Mouse (Mus musculus): Measurements from ENCODE around the gene Il12rb1.
"Not testable (repeated sequence)": the region's sequence is repeated elsewhere in the genome, so short reads cannot be mapped to it uniquely, and the experiment has no call there.

Il12rb1 gene

GRCm38 (mm10) chr8:70800648-70801047, 7.6 kb upstream of the Il12rb1 start:
- no peak for DNase-seq (ENCODE audit: low spot score)

GRCm38 (mm10) chr8:70801156-70801555, 7.1 kb upstream of the Il12rb1 start:
- no peak for DNase-seq (ENCODE audit: low spot score)

DNA sequence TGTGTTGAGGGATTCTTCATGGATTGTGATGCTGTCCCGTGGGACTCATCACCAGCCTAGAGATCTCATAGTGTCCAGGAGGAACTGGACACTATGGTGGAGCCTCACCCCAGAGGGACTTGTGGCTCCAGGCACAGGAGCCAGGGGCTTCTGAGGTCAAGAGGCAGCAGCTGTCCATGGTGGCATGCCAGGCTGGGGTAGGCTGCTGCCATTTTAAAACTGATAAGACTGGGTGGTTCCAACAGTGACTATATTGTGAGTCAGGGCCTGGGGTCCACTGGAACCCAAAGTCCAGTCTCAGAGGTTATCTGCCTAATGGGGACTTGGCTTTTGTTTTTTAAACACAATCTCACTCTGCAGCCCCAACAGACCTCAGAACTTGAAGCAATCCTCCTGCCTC, 6.4 kb upstream of the Il12rb1 start:
- DNase-seq (ENCODE audit: low spot score): no peak

DNA sequence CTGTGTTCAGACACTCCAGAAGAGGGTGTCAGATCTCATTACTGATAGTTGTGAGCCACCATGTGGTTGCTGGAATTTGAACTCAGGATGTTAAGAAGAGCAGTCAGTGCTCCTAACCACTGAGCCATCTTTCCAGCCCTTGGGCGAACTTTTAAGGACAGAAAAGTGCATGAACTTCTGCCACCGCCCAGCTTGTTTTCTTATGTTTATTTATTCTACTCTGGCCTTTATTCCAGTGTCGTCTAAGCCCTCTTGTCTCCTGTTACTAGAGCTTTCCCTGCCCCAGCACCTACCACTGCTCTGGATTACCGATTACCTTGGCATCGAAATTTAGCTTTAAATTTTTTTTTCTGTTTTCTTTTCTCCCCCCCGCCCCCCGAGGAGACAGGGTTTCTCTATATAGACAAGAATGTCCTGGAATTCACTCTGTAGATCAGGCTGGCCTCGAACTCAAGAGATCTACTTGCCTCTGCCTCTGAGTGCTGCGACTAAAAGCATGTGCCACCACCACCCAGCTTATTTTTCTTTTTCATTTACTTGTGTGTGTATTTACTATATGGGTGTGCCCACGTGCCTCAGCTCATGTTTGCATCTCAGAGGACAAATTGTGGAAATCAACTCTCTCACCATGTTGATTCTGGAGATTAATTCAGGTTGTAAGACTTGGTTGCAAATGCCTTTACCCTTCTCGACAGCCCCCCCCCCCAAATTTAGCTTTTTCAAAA, 5.3 kb upstream of the Il12rb1 start:
- no peak for DNase-seq (ENCODE audit: low spot score)

- peak; percentile 72 for DNase-seq (ENCODE audit: low spot score)
These were observed 4.3 kb upstream of the Il12rb1 start for GRCm38 (mm10) chr8:70803761-70804480.

DNA sequence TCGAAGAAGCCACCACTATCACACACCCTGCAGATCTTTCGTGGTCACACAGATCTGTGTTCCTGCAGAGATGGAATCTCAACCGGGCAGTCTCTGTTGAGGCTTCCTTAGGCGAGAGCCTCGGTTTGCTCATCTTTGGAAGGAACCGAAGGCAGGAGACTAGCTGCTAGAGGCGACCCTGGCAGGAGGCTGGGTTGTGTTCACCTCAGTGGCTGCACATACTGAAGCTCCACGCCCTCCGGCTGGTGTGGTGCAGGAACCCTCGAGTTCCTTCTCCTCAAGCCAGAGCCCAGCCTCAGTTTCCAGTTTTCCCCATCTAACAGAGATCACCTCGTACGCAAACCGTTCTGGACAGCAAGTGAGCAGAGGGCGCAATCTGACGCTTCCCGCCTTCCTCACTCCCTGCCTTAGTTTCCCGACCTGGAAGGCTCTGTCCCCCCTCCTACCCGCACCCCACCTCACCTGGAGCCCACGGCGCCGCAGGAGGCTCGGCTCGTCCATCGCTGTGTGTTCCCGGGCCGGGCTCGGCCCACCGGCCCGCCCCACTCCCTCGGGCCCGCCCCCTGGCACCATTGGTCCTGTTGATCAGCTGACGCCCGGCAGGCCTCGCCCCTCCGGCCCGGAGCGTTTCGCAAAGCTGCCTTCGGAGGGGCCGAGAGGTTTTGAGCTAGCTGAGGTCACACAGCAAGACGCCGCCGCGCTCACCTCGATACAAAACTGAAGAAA, 3.6 kb upstream of the Il12rb1 start, which contains the start of gene Mast3:
Gene Mast3 (minus strand): TSS at position 574 of the 726 bp plus-strand sequence.
- DNase-seq (ENCODE audit: low spot score): peak; percentile 93

GRCm38 (mm10) chr8:70806541-70806940, 1.7 kb upstream of the Il12rb1 start:
- DNase-seq (ENCODE audit: low spot score): no peak

DNA sequence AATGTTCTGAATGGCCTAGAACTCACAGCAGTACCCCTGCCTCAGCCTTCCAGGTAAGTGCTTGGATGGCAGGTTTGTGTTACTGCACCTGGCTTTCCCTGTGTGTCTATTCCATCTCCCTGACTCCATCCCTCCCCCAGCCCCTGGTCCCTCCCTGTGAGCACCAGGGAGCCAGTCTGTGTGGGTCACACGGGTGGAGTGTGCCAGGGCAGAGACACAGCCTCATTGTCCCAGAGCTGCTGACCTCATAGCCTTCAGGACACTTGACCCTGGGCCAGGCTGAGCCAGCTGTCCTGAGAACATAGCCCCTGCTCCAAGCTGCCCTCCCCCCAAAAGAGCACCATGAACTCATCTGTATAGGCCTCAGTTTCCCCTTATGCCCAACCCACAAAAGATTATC, 945 bp upstream of the Il12rb1 start:
- no peak for DNase-seq (ENCODE audit: low spot score)

- DNase-seq (ENCODE audit: low spot score): no peak
These were observed 879 bp downstream of the Il12rb1 start for GRCm38 (mm10) chr8:70808955-70809701.

GRCm38 (mm10) chr8:70810962-70811680, 2.9 kb downstream of the Il12rb1 start:
- DNase-seq (ENCODE audit: low spot score): no peak

DNA sequence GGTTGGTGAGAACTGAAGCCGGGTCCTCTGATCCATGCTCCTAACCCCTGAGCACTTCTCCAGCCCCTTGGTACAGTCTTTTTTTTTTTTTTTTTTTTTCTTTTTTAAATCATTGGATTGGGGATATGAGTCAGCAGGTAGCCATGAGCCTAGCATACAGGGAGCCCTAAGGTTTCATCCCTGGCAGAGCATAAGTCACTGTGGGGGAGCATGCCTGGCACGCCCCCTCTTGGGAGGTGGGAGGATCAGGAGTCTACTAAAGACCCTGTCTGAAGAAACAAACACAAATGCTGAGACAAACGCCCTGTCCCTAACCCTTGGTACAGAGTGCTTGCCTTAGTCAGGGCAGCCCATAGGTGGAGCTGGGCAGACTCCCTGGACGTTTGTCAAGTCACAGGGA, 3.8 kb downstream of the Il12rb1 start:
- no peak for DNase-seq (ENCODE audit: low spot score)

DNA sequence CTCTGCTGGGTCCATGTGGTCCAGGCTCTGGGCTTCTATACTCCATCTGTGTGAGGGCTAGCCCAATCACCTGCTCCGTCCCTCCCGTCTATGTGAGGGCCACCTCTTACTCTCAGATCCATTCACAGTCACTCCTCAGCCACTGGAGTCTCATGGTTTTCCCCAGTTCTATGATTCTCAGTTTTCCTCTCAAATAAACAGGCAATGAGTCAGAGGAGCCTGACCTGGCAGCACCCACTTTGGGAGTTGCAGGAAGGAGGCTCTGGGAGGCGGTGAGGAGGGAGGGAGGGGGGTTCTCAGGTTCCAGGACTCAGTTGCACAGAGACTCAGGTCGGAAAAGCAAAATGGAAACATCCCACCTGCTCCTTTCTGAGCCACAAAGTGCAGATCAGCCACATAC, 4.6 kb downstream of the Il12rb1 start:
- DNase-seq (ENCODE audit: low spot score): no peak

GRCm38 (mm10) chr8:70816679-70817078, 8.4 kb downstream of the Il12rb1 start:
- peak; percentile 71 for DNase-seq (ENCODE audit: low spot score)

DNA sequence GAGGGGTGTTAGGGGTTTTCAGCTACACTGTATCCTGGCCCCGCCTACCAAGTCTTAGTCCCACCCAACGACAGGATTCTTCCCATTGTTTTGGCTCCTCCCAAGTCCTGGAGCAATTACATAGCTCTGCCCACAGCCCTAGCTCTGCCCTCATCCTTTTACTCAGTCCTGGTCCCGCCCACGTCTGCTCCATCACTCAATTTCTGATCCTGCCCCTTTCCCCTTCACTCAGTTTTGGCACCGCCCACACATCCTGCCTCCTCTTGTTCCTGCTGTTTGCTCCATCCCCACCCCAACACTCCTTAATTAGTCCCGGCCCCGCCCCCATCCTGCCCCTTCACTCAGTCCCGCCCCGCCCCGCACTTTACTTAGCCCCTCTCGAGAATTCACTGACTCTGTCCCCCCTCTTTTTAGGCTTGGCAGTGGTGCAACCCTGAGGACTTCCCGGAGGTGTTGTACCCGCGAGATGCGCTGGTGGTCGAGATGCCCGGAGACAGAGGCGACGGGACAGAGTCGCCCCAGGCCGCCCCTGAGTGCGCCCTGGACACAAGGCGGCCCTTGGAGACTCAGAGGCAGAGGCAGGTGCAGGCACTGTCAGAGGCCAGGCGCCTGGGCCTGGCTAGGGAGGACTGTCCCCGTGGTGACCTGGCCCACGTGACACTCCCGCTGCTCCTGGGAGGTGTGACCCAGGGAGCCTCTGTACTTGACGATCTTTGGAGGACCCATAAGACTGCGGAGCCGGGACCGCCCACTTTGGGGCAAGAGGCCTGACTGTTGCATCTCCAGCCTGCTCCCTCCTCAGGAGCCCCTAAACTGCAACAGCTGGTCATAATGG, 12.1 kb downstream of the Il12rb1 start:
- peak; percentile 77 for DNase-seq (ENCODE audit: low spot score)

DNA sequence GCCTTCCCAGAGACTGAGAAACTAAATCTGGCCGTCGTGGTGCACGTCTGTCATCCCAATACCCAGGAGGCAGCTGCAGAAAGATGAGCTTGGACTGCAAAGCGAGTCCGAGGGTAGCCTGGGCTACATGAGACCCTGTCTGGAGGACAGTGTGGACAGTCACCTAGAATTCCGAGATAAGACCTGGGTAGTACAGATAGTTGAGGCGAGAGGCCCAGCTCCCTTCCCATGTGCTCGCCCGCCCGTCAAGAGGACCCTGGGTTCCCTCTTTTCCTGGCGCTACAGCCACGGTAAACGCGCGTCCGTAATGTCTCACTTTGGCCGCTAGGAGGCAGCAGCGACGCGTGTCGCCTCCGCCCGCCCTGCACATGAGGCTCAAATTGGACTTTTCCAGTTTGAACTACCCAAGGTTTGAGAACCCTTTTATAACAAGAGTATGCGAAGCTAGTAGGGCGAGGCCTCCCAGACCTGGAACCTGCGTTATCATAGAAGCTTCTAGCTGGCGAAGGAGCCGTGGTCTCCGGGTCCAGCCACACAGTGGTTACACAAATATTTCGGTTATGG, 13.2 kb downstream of the Il12rb1 start:
- DNase-seq (ENCODE audit: low spot score): peak; percentile 84

DNA sequence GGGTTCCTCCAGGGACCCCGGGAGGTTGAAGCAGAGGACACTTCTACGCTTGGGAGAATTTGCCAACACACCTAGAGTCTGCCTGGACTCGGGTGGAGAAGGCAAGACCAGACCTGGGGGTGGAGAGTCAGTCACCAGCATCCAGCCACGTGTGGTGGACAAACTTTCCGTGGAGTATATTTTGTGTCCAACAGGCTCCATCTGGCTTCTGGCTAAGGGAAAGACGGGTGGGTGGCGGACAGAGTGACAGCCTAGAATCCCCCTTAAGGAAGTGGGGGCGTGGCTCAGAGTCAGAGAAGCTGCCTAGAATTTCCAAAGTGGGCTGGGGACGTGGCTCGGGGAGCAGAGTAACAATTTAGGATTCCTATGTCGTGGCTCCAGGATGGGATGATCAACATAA, 13.7 kb downstream of the Il12rb1 start:
- no peak for DNase-seq (ENCODE audit: low spot score)

- not testable (repeated sequence) for DNase-seq (ENCODE audit: low spot score)
These were observed 14.3 kb downstream of the Il12rb1 start for GRCm38 (mm10) chr8:70822594-70822993.

DNA sequence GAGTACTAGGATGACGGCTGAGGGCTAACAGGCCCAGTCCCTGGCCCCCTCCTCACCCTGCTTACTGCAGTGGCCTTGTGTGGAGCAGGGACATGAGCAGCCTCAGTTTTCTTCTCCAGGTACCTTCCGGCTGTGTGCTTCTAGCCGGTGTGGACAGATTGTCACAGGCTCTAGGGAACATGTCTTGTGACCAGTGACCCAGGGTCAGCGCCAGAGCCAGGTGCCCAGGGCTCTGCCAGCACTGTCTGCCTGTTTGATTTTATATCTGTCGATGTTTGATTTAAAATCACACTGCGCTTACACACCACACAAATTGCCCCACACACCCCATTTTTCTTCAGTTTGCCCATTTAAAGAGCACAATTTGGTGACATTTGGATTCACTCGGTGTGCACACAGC, 15.6 kb downstream of the Il12rb1 start:
- no peak for DNase-seq (ENCODE audit: low spot score)

DNA sequence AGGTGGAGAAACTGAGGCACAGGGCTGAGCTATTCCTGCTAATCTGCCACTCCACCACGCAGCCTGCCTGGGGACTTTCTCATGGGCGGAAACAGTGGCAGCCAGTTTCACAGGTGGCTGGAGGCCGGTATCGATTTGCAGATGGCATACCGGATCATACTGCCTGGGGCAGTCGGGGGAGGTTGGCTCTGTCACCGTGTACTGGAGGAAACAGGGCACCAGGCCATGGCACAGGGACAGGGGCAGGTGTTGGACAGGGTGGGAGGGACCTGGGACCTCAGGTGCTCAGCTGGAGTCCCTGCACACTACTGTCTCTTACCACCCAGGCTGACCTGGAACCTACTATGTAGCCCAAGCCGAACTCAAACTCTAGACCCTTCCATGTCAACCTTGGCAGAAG, 17.6 kb downstream of the Il12rb1 start:
- no peak for DNase-seq (ENCODE audit: low spot score)

DNA sequence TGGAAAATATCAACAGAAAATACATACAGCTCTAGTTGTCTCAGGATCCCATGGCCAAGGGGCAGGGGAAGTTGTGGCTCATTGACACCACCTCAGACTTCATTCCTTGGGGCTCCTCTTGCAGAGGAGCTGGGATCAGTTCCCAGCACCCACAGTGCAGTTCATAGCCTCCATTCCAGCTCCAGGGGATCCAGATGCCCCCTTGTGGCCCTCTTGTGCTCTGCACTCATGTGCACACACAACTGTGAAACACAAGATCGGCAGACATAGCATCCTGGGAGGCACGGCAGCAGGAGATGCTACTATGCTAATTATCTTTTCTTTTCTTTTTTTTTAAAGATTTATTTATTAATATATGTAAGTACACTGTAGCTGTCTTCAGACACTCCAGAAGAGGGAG, 18.8 kb downstream of the Il12rb1 start:
- DNase-seq (ENCODE audit: low spot score): no peak

Measured in testis, postnatal 10 days (tissue).